Mouse (Mus musculus) ZHBTc4 (cell line): ENCODE results near the gene Rras2.
A peak's percentile ranks its signal among the peaks of the same experiment; 100 is the strongest.

ENCODE experiments used
- DNase-seq: peaks from one replicate; pipeline ENCODE4 v3.0.0-alpha.2; 2011; ENCODE audit warnings: low read depth, low spot score

The Rras2 gene

DNA sequence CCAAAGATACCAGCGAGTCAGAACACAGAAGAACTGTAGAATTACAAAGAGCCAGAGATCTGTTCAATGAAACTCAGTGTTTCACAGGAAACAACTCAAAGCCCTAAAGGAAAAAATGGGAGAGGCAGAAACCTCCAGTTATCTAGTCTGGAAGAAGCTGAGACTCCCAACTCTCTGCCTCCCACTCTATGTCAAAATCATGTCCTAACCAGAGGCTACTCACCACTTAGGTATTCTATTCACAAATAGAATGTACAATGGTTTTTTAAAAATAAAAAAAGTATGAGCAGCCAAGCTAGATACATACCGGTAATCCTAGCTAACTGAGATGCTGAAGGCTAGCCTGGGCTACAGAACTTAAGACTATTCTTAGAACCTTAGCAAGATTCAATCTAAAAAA lies 3.3 kb downstream of the Rras2 start:
- DNase-seq: no peak

DNA sequence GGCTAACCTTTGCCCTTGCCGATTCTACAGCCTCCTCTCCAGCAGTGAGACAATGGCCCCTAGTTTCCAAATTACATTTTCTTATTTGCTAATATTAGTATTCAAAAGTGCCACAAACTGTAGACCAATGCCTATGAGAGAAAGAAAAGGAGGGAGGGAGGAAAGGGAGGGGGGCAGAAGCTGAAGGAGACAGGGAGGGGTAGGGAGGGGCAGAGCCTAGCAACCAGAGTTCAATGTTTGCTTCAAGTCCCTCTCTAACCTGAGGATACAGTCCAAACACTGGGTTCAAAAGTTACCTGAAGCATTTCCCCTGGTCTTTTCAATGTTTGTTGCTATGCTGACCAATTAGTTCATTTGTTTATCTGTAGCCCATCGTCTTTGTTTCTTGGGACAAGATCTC lies 7.1 kb downstream of the Rras2 start:
- no peak for DNase-seq

DNA sequence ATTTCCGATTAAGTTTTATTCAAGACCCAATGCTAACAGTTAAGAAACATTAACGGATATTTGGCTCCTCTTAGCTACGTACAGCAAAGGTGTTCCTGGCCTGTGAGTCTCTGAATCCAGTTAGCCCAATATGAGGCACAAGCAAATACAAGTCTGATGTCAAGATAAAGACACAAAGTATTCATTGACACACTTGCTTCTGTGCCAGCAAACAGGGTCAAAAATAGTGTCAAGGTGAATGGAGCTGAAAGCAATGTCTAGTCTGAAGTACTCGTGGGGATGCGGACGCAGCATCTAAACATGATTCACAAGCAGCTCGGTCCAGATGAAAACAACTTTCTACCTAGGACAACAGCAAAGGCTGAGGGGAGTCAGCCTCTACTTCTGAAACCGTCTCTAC lies 11.7 kb downstream of the Rras2 start:
- DNase-seq: no peak

DNA sequence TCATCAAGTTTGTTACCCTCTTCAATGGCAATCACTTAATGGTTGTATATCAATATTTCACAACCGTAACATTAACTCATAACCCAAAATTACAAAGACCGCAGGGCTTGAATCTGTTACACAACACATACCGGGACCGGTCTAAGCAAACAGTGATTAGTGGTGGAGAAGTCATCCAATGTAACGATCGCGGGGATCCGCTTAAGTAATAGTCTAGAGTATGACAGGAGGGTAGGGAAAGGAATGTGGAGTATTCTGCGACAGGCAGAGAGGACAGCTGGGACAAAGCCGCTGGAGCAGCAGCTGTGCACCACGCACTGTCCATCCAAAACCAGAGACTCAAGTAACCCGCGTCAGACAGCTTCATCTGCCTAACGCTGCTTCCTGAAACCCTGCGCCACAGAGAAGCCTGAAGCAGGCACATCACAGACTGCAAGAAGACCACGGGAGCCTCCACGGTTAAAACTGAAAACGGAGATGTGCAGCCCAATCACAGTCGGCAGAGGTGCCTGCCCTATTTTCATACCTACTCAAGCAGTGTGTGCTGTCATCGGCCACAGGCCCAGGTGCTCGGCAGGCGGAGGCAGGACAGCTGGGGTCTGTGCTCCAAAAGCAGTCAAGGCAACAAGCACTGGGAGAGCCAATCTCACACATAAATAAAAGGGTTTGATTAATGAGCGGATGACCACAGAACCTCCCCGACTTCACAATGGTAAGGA lies 13.8 kb downstream of the Rras2 start:
- peak; percentile 39 for DNase-seq

DNA sequence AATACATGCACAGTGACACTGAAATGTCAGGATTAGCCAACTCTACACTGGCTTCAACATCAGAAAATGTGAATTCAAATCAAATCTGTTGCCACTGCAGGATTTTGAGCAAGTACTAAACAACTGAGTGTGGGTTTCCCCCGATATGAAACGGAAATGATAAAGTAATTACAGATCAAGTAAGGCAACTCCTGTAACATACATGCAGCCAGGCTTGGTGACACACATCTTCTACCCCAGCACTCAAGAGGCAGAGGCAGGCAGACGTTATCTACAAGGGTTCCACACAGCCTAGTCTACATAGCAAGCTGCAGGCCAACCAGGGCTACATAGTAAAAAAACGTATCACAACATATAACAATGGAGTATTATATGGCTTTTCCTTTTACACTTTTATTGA lies 14.4 kb downstream of the Rras2 start:
- DNase-seq: no peak

DNA sequence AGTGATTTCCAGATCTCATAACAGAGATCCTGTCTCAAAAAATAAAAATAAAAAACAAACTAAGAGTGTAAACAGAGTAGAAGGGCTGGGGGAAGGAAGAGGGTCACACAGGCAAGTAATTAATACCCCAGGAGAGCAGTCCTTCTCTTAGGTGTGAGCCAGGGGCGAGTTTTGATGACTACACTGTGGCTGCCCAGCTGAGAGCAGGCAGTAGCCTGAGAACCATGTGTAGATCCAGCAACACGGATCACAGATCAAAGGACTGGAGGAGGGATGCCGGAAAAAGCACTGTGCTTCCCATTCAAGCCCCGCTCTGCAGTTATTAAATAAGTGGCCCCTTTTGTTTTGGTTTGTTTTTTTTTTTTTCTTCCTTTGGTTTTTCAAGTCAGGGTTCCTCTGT lies 15.0 kb downstream of the Rras2 start:
- no peak for DNase-seq

DNA sequence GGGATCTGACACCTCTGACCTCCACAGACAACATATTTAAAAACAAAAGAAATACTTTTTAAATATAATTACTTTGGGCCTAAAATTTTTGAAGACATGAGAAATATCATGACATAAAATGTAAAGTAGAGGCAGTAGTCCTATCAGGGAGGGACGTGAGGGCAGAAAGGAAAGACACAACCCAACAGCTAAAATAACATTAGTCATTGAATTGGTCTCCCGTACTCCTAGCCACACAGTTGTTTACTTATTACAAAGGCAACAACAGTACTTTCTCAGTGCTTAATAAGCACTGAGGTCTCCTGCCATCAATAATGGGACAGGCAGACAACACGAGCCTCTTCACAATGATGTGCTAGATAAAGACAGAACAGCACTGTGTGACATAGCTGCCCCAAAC lies 16.2 kb downstream of the Rras2 start:
- no peak for DNase-seq

DNA sequence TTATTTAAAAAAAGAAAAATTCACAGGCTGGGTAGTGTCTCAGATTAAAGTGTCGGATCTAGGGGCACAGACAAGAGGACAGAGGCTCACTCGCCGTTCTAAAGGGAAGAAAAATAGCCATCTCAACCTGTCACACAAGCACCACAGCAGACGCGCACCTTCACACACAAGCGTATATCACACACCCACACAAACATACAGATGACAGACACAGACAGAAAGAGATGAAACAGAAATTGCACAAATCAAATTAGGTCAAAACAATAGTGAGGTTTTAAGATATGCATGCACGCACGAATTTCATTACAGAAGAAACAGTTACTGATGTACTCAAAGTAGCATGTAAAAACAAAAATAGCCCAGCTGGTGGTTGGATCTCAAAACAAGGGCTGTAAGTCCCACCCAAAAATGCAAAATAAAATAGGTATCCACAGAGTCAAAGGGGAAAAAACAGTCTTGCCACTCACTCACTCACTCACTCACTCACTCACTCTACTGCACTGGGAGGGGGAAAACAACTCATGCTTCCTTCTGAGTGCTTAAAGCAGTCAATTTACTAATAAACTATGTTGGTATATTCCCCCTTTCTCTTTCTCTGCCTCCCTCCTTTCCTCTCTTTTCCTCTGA lies 23.9 kb downstream of the Rras2 start:
- DNase-seq: no peak

DNA sequence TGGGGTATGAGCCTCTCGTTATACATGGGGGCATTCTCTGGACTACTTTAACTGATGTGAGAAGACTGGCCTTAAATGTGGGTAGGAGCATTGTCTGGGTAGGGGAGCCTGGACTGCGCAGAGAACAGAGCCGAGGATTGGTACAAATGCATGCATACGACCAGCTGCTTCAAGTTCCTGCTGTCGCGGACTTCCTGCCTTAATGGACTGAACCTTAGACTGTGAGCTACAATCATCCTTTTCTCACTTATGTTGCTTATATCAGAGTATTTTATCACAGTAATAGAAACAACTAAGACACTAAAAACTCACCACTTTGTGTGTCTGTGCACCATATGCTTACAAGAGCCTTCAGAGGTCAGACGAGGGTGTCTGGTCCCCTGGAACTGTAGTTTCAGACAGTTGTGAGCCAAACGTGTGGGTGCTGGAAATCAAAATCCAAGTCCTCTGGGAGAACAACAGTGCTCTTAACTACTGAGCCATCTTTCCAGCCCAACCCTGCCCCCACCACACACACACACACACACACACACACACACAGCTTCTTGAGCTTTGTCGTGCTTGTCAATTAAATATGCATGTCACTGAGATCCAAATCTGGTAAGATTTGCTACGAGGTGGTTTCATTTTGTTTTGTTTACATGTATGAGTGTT lies 26.6 kb downstream of the Rras2 start:
- no peak for DNase-seq

DNA sequence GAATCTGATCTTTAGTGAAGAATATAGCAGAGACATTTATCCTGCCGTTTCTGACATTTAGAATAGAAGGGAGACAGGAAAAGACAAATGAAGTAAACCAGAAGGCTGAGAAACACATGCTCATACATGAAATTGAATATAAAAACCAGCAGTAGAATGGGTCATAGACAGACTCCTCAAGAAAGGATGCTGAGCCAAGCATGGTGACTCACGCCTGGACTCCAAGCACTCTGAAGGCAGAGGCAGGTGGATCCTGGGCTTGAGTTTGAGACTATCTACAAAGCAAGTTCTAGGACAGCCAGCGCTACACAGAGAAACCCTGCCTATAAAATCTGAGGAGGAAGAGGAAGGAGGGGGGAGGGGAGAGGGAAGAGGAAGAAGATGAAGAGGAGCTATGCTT lies 27.4 kb downstream of the Rras2 start:
- no peak for DNase-seq

DNA sequence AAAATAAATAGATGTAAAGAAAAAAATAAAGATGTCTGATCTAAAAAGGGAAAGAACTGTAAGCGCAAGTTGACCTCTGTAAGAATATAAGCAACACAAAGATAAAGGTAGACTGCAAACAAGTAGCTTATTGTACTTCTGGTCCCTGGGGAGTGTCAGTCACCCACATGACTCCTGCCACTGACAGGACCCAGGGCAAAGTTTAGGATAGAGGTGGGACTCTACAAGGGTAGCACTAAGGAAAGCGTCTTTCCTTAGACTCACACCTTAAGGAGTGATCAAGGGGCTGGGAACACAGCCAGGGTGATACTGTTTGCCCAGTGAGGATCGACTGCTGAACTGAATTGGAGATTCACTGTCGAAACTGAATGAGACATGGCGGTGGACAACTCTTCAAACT lies 28.7 kb downstream of the Rras2 start:
- DNase-seq: no peak

DNA sequence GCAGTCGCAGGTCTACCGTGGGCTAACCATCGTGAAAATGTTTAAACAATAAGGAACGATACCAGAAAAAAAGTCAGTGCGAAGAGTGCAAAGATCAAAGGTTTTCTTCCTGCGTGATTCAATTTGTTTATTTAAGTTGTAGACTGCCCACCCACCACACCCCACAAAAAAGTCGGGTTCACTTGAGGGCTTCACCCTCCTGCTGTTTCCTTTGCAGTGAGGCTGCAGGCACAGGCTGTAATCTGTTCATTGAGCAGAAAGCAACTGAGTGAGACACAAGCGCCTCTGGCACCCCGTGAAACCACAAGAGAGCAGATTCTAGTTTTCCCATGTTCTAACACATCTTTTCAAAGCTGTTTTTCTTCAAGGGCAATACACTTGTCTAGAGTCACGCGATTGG lies 29.6 kb downstream of the Rras2 start:
- DNase-seq: no peak

DNA sequence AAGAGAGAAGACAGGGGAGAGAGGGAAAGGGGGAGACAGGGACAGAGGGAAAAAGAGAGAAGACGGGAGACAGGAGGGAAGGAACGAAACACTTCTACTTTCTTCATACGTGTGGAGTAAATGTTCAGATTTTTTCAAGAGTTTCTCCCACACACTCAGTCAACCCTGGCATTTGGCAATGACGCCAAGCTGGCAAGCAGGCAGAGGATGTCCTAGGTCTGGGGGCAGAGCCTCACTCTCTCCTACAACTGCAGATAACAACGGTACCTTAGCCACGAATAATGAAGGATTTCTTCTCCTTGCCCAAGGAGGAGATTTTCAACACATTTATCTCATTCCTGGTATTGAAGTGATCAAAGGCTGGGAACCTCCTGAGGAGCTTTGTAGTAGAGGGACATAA lies 30.2 kb downstream of the Rras2 start:
- DNase-seq: no peak

DNA sequence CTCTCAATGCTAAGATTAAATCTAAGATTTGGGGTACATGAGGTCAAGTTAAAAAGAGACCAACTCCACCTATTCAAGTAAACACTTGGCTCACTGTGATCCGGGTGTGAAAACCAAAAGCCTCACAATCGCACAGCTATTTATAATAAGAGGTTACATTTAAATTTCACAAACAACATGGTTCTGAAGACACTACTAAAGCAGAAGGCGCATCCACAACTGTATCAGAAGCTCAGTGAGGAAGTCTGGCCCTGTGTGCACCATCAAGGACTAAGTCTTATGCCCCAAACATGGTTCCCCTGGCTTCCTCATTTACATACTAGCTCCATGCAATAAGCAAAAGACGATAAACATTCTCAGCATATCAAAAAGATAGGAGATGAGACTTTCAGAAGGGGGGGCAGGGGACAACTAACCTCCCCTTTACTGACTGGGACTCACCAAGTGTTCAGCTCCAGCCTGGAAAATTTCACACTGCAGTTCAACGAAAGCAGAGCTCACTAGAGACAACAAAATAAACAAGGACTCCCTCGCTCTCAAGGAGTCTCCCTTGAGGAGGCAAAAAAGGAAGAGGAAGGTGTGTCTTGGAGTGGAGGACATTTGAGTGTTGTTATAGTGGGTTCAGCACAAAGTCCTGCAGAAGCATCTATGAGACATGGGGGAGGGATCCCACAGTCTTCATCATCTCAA lies 31.4 kb downstream of the Rras2 start:
- DNase-seq: no peak

DNA sequence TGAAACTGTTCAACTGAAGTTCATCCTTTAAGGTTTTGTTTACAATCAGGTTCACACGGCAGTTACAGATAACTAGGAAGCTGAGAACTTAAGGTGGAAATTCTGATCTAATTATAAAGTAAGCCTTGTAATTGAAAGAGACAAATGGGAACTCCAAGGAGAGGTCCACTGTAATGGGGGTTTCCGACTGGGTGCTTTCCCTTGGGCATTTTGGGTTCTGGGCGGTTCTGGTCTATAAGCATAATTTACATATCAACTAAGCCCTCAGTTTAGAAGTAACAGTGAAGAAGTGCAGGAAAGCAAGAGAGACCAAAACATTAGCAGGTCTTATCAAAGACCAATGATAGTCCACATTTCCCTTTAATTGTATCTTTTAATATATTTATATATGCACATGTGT lies 33.8 kb downstream of the Rras2 start:
- DNase-seq: no peak

DNA sequence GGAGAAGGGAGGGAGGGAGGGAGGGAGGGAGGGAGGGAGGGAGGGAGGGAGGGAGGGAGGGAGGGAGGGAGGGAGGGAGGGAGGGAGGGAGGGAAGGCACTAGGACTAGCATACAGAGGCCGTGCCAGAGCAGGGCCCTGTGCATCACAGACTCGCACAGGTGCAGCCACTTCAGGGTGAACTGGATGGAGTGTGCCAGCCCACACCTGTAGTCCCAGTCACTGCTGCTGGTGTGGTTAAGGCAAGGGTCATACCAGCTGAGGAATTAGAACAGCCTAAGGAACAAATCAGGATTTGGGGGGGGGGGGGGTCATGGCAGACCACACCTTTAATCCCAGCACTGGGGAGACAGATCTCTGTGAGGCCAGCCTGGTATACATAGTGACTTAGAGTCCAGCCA lies 34.5 kb downstream of the Rras2 start:
- DNase-seq: no peak

DNA sequence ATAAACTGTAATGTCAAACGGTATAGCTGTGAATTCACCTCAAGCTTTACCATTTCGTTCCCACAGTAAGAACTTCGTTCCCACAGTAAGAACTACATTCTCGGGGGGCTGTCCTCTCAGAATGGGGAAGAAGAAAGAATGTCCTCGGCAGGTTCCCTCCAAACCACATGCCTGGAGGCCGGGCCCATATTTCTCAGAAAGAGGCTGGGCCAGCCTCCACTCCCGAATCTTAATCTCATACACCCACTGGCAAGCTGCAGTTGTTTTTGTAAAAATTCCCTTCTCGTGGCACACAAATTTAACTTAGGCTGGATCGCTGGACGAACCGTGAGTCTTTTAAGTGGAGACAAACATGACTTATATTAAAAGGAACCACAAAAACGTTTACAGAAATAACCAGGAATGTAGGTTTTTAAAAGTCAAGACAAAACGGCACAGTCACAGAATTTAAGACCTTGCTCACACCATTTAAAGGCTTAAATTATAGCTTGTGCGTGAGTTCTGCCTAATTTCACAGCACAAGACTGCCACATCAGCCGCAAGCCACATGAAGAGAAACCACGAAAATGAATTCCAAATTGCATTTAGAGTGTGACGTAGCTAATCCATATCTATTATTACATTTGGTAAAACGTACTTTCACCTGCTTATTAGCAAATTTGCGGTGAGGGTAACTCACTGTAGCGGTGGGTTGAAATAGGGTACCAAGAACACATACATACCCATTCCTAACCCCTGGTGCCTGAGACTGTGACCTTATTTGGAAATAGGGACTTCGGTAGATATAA lies 35.8 kb downstream of the Rras2 start:
- DNase-seq: no peak

DNA sequence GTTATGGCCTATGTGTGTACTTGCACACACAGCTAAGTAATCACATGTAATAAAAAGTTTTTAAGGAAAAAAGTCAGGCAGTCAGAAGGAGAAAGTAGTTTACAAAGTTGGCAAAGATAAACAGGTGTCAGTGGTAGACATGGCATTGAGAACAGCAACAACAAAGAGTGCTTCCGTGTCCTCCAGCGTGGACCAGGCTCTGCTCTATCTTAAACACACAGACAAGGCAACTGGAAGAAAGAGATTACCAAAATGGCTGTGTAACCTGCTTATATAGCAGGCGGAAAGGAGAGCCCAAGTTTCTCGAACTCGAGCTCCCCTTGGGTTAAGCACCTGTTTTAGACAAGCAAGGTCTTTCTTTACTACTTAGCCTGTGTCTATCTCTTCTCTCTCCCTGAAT lies 37.3 kb downstream of the Rras2 start:
- no peak for DNase-seq

DNA sequence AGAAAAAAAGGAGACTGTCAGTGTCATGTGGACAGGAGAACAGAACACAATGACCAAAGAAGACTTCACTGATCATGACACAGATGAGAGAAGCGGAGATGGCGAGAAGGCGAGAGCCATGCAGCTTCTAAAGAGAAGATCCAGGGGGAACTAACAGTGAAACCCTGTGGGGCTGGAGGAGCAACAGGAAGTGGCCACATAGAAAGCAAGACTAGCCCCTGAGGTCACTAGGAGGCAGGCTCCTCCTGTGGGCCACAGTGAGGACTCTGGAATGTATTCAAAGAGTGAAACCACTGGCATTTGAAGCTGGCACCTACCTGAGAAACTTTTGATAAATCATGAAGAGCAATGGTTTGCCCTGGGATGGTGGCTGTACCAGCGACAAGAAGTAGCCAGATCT lies 38.2 kb downstream of the Rras2 start:
- DNase-seq: no peak

DNA sequence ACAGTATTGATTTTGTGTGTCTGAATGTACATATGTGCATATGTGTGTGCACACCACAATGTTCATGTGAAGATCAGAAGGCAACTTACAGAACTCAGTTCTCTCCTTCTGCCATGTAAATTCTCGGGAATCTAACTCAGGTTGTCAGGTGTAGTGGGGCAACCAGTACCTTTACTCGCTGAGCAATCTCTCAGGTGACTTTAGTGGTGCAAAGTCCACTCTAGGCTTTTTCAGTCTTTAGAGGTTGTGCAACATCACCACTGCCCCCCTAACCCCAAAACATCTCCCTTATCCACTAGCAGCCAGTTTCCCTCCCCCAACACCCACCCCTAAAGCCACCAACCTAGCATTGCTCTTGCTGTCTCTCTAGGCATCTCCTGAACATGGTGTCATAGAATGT lies 43.0 kb downstream of the Rras2 start:
- DNase-seq: no peak

DNA sequence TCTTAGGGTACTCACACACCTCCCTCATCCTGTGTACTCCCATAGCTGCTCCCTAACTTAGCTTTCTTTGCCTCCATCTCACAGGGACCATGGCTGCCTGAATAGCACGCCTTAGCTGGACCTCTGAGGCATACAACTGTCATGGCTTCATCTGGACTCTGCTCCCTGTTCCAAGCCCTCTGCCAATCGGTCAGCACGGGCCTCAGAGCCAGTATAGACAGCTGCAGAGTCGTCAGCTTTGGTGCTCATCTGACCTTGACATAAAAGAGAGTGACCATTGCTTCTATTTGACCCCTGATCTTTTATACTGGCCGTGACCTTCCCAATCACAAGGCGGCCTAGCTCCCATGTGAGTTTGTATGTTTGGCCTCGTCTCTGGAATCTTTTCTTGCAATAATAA lies 43.4 kb downstream of the Rras2 start:
- no peak for DNase-seq
